Mouse (Mus musculus): ENCODE results near the gene Zfp451. TPM values are rescaled to one million over a fixed set of nuclear protein-coding genes. Genes with fewer than 3 reads are reported as not detected.

Gene Zfp451
- total RNA-seq, 2 experiments from 2014 or later: 7.8 to 10.5 TPM

DNA sequence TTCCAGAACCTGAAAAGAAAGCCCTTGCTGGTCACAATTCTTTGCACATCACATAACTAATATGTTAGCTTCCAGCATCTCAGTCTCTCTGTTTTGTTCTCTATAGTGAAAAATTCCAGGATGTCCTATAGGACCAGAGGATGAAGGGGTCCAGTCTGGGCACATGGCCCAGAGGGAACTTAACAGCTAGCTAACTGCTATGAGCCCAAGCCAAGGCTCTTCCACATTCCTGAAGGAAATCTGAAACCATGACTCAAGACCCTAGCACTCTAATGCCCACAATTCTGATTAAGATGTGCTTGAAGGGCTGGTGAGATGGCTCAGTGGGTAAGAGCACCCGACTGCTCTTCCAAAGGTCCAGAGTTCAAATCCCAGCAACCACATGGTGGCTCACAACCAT, 96.8 kb downstream of the Zfp451 start:
- no peak for DNase-seq

DNA sequence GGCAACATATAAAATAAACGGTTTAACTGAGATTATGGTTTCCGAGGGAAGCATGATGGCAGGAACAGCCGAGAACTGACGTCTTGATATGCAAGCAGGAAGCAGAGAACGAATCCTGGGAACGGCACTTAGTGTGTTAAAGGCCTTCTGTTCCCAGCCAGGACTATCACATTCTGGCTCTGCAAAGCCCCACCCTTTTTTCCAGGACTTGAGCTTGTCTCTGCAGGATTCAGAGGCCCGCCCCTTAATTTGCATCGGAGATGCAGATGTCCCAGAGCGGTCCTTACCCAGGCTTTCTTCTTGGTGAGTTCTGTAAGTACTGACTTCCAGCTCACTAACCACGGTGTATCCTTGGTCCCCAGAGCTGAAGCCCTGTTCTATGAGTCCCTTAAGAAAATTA, 99.6 kb downstream of the Zfp451 start:
- no peak for DNase-seq

DNA sequence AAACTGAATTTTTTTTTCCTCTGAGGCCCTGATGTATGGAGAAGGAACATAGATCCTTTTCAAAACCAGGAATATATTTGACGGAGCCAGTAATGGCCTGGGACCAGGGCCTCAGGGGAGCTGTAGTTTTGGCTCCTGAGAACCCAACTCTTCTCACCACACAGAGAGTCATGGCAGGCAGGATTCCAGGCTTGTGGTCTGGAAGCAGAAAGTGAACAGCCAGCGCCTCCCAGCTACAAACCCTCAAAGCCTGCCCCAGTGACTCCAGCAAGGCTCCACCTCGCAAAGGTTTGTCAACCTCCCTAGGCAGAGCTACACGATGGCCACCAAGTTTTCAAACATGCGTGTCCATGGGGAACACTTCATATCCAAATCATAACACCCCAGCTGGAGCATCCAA, 102.4 kb downstream of the Zfp451 start:
- no peak for DNase-seq

Other genes starting within 250 kb of the Zfp451 start
- 1 to 10 TPM; 1.3 to 1.8 TPM for gene Prim2, start 144.8 kb downstream of the Zfp451 start, total RNA-seq (2021)
- gene Rab23, start 94.7 kb downstream of the Zfp451 start, total RNA-seq (2021): 1 to 10 TPM; 4.9 to 8.3 TPM
- 10 to 100 TPM; 15.1 to 18.4 TPM for gene Bag2, start 56.8 kb downstream of the Zfp451 start, total RNA-seq (2021)
- gene Bend6, start 93.2 kb upstream of the Zfp451 start, total RNA-seq (2021): 1 to 10 TPM; 1.0 to 1.3 TPM
- 100 to 1,000 TPM; 184 to 215 TPM for gene Dst, start 93.6 kb upstream of the Zfp451 start, total RNA-seq (2021)

Data from gastrocnemius, postnatal 25 days (tissue).